Mouse (Mus musculus) liver, embryonic 11.5 days (tissue): ENCODE measurements around the gene 6430548M08Rik. TPM values are rescaled to one million over a fixed set of nuclear protein-coding genes. Genes with fewer than 3 reads are reported as not detected.

ENCODE experiments used
- ATAC-seq: fragments of 200-750 bp; cut with Nextera tagmentation; replicated peaks from 2 replicates; pipeline ENCODE4 v1.8.0; 2017; ENCODE audit warnings: moderate number of reproducible peaks, mild to moderate bottlenecking, moderate TSS enrichment, moderate library complexity; ENCODE audit not compliant: low FRiP score
- DNase-seq: peaks from one replicate; pipeline ENCODE4 v3.0.0-alpha.2; 2017; ENCODE audit warnings: low spot score
- H3K27ac ChIP-seq: fragments of 300-500 bp; sonication (generic); 2 replicates; pipeline ENCODE4 v1.5.1; 2014; ENCODE audit warnings: mild to moderate bottlenecking, low read depth, low read length, control low read depth
- H3K27me3 ChIP-seq: fragments of 300-500 bp; sonication (generic); replicated peaks from 2 replicates; pipeline ENCODE4 v1.6.1; 2014; ENCODE audit warnings: low read length, mixed read lengths; ENCODE audit not compliant: control insufficient read depth, insufficient read depth
- H3K36me3 ChIP-seq: fragments of 300-500 bp; sonication (generic); 2 replicates; pipeline ENCODE4 v1.6.1; 2014; ENCODE audit warnings: mild to moderate bottlenecking, low read length, moderate library complexity, mixed read lengths; ENCODE audit not compliant: control insufficient read depth, insufficient read depth
- H3K4me1 ChIP-seq: fragments of 300-500 bp; sonication (generic); replicated peaks from 2 replicates; pipeline ENCODE4 v1.6.1; 2014; ENCODE audit warnings: low read length, mixed read lengths; ENCODE audit not compliant: control insufficient read depth, insufficient read depth
- H3K4me2 ChIP-seq: fragments of 300-500 bp; sonication (generic); 2 replicates; pipeline ENCODE4 v1.6.1; 2014; ENCODE audit warnings: mild to moderate bottlenecking, control low read depth, moderate library complexity
- H3K4me3 ChIP-seq: fragments of 300-500 bp; sonication (generic); 2 replicates; pipeline ENCODE4 v1.5.1; 2014; ENCODE audit warnings: low read depth, low read length, control low read depth
- H3K9ac ChIP-seq: fragments of 300-500 bp; sonication (generic); 2 replicates; pipeline ENCODE4 v1.6.1; 2014; ENCODE audit warnings: low read depth, low read length, control low read depth
- H3K9me3 ChIP-seq: fragments of 300-500 bp; sonication (generic); 2 replicates; pipeline ENCODE4 v1.6.1; 2016; ENCODE audit warnings: low read length, inconsistent platforms, mixed read lengths; ENCODE audit not compliant: control insufficient read depth
- WGBS: fragments of 180-500 bp; shearing (Covaris S2); extraction: QIAGEN DNeasy Blood & Tissue Kit; methylation state at CpG from one replicate; pipeline ENCODE4 v1.1.7; 2014; 5-methylcytosine and 5-hydroxymethylcytosine counted together
- polyA plus RNA-seq: library from polyadenylated mRNA; unstranded; fragments of >200 nt; fragmentation: Nextera tagmentation; extraction: Ambion mirVana; gene quantifications from 2 replicates; pipeline ENCODE4 v1.2.1, GENCODE M21; 2014

The 6430548M08Rik gene
- polyA plus RNA-seq, 1 experiment from 2014 or later = 2.1 TPM

GRCm38 (mm10) chr8:120113306-120113705, 646 bp upstream of the 6430548M08Rik start:
- H3K4me2 ChIP-seq = peak overlapping the region; percentile 87
- H3K27ac ChIP-seq = peak overlapping the region; percentile 35; the same call in 1 of the 2 replicates
- DNase-seq (no peak), ATAC-seq (no peak; the same call in 1 of the 2 replicates)
- peaks cover 19% of the 10 kb centered on the region for H3K4me1 ChIP-seq
- 8% methylated on average over 10 of the region's 10 CpGs for WGBS
- H3K27me3 ChIP-seq = peaks cover 42% of the 10 kb centered on the region
- H3K4me3 ChIP-seq = peak overlapping the region; percentile 70
- no peaks in the 10 kb centered on the region for H3K36me3 ChIP-seq
- H3K9ac ChIP-seq = peak overlapping the region; percentile 69
- H3K9me3 ChIP-seq = no peaks in the 10 kb centered on the region

- H3K27ac ChIP-seq = no peak overlapping the region
- H3K4me3 ChIP-seq = peak overlapping the region; percentile 70
- WGBS = 4% methylated on average over 46 of the region's 46 CpGs
- peaks cover 42% of the 10 kb centered on the region for H3K27me3 ChIP-seq
- no peaks in the 10 kb centered on the region for H3K36me3 ChIP-seq
- H3K4me1 ChIP-seq = peaks cover 19% of the 10 kb centered on the region
- DNase-seq (no peak), ATAC-seq (peak; percentile 12)
- H3K4me2 ChIP-seq = peak overlapping the region; percentile 87
- H3K9ac ChIP-seq = peak overlapping the region; percentile 59
- H3K9me3 ChIP-seq = no peaks in the 10 kb centered on the region
Observed at GRCm38 (mm10) chr8:120114315-120114841, 426 bp downstream of the 6430548M08Rik start.

- H3K36me3 ChIP-seq = no peaks in the 10 kb centered on the region
- peaks cover 42% of the 10 kb centered on the region for H3K27me3 ChIP-seq
- H3K4me1 ChIP-seq = peaks cover 19% of the 10 kb centered on the region
- WGBS = 65% methylated on average over 7 of the region's 7 CpGs
- H3K27ac ChIP-seq = no peak overlapping the region
- no peak overlapping the region for H3K4me2 ChIP-seq
- H3K9me3 ChIP-seq = no peaks in the 10 kb centered on the region
- no peak for ATAC-seq
- no peak for DNase-seq
- no peak overlapping the region for H3K9ac ChIP-seq
- no peak overlapping the region for H3K4me3 ChIP-seq
Observed at GRCm38 (mm10) chr8:120116600-120116999, 2.6 kb downstream of the 6430548M08Rik start.

GRCm38 (mm10) chr8:120118162-120118561, 4.2 kb downstream of the 6430548M08Rik start:
- Histone ChIP-seq H3K4me2 (no peak overlapping the region), H3K4me3 (no peak overlapping the region), H3K4me1 (peaks cover 9% of the 10 kb centered on the region), H3K9me3 (no peaks in the 10 kb centered on the region), H3K27me3 (peaks cover 42% of the 10 kb centered on the region), H3K36me3 (no peaks in the 10 kb centered on the region), H3K27ac (no peak overlapping the region), H3K9ac (no peak overlapping the region)
- DNase-seq (no peak), ATAC-seq (no peak)
- WGBS = 84% methylated on average over 9 of the region's 9 CpGs

GRCm38 (mm10) chr8:120118847-120119246, 4.9 kb downstream of the 6430548M08Rik start:
- DNase-seq = no peak
- peaks cover 42% of the 10 kb centered on the region for H3K27me3 ChIP-seq
- no peak overlapping the region for H3K9ac ChIP-seq
- no peaks in the 10 kb centered on the region for H3K9me3 ChIP-seq
- 74% methylated on average over 5 of the region's 5 CpGs for WGBS
- H3K36me3 ChIP-seq = no peaks in the 10 kb centered on the region
- H3K4me3 ChIP-seq = no peak overlapping the region
- H3K4me2 ChIP-seq = no peak overlapping the region
- peaks cover 7% of the 10 kb centered on the region for H3K4me1 ChIP-seq
- H3K27ac ChIP-seq = no peak overlapping the region
- ATAC-seq = no peak

- Histone ChIP-seq H3K9ac (no peak overlapping the region), H3K27me3 (peaks cover 38% of the 10 kb centered on the region), H3K4me3 (no peak overlapping the region), H3K27ac (no peak overlapping the region), H3K36me3 (no peaks in the 10 kb centered on the region), H3K4me1 (peaks cover 3% of the 10 kb centered on the region), H3K9me3 (no peaks in the 10 kb centered on the region), H3K4me2 (no peak overlapping the region)
- WGBS = 66% methylated on average over 3 of the region's 3 CpGs
- DNase-seq = no peak
- no peak for ATAC-seq
Observed at GRCm38 (mm10) chr8:120119429-120119828, 5.5 kb downstream of the 6430548M08Rik start.

GRCm38 (mm10) chr8:120119931-120120330, 6.0 kb downstream of the 6430548M08Rik start:
- DNase-seq (no peak), ATAC-seq (no peak)
- Histone ChIP-seq H3K4me3 (no peak overlapping the region), H3K27me3 (peaks cover 33% of the 10 kb centered on the region), H3K9me3 (no peaks in the 10 kb centered on the region), H3K27ac (no peak overlapping the region), H3K36me3 (no peaks in the 10 kb centered on the region), H3K4me2 (no peak overlapping the region), H3K4me1 (peaks cover 3% of the 10 kb centered on the region; the same call in 1 of the 2 replicates), H3K9ac (no peak overlapping the region)
- 62% methylated on average over 6 of the region's 6 CpGs for WGBS

- Histone ChIP-seq H3K9ac (no peak overlapping the region), H3K4me2 (no peak overlapping the region), H3K9me3 (no peaks in the 10 kb centered on the region), H3K27ac (no peak overlapping the region), H3K4me1 (0 out of 2 replicates have a peak, but pooled peaks cover 3% of the 10 kb centered on the region), H3K4me3 (no peak overlapping the region), H3K36me3 (no peaks in the 10 kb centered on the region), H3K27me3 (peaks cover 22% of the 10 kb centered on the region)
- ATAC-seq = no peak
- WGBS = 49% methylated on average over 5 of the region's 5 CpGs
- DNase-seq = no peak
Observed at GRCm38 (mm10) chr8:120120951-120121350, 7.0 kb downstream of the 6430548M08Rik start.

- Histone ChIP-seq H3K27ac (no peak overlapping the region), H3K36me3 (no peaks in the 10 kb centered on the region), H3K4me3 (no peak overlapping the region), H3K9me3 (no peaks in the 10 kb centered on the region), H3K4me1 (peaks cover 8% of the 10 kb centered on the region), H3K4me2 (no peak overlapping the region), H3K9ac (no peak overlapping the region), H3K27me3 (peaks cover 4% of the 10 kb centered on the region; the same call in 1 of the 2 replicates)
- no peak for DNase-seq
- WGBS = 16% methylated on average over 6 of the region's 6 CpGs
- ATAC-seq = no peak
Observed at GRCm38 (mm10) chr8:120124261-120124660, 10.3 kb downstream of the 6430548M08Rik start.
